Mouse (Mus musculus): Measurements from ENCODE around the gene Olfr1105. TPM values are rescaled to one million over a fixed set of nuclear protein-coding genes. Genes with fewer than 3 reads are reported as not detected.

Olfr1105 gene
- total and polyA plus RNA-seq, 3 experiments = not detected

DNA sequence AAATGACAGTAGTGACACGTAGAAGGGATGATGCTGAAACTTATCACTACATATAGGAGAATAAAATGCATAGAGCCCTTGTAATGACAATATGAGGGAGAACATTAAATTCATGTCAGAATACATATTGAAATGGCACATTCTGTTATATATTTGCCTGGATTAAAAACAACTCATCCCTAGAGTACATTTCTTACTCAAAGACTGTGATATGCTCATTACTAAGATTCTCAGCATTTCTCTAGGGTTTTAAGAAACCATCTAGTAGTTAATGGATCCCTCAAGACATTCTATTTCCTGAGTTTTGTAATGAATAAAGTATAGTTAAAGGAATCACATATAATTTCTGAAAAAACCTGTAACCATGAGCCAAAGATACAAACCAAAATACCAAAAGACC lies 15.8 kb upstream of the Olfr1105 start, which contains the start of gene Olfr1106:
Gene Olfr1106 (minus strand): TSS at position 101 of the 400 bp plus-strand sequence.
- Histone ChIP-seq H3K27ac (ENCODE audit: insufficient read depth, low read depth) (no peak within 1 kb of the TSS), H3K4me3 (replicated peaks in 1 of 3; ENCODE audit: low read depth in 2 of 3, low read length in 2 of 3, poor library complexity in 1 of 3) (no peak within 1 kb of the TSS), H3K79me2 (replicated peaks; ENCODE audit: control insufficient read depth, extremely low read depth, insufficient read depth, poor library complexity, severe bottlenecking) (no peaks in the 10 kb centered on the region), H3K4me1 (ENCODE audit: control insufficient read depth in 1 of 2, insufficient read depth in 2 of 2) (no peaks in the 10 kb centered on the region), H3K4me2 (ENCODE audit: insufficient read depth, low read depth, poor library complexity, severe bottlenecking) (no peak within 1 kb of the TSS), H3K9me3 (replicated peaks; ENCODE audit: low read length) (peaks cover 11% of the 10 kb centered on the region), H3K36me3 (replicated peaks in 1 of 2; ENCODE audit: control insufficient read depth in 1 of 2, insufficient read depth in 1 of 2, low read length in 1 of 2) (no peaks in the 10 kb centered on the region), H3K9ac (ENCODE audit: insufficient read depth, low read depth) (no peak within 1 kb of the TSS), H3K27me3 (replicated peaks) (no peaks in the 10 kb centered on the region)
- dilution Hi-C loops (cut with MboI; ENCODE audit: extremely low pct_ligation_motif_present, extremely low pct_unique_long_range_greater_than_20kb, low sequenced_read_pairs) (no loop called here), in situ Hi-C loops (cut with MboI; ENCODE audit: low pct_ligation_motif_present, low pct_unique_long_range_greater_than_20kb, low sequenced_read_pairs) (no loop called here)
- TF ChIP-seq MAFK (IDR thresholded peaks at IDR 0.05; ENCODE audit: insufficient replicate concordance, low read length) (no peak), PAX5 (IDR thresholded peaks at IDR 0.05; ENCODE audit: low read length) (no peak), MYC (IDR thresholded peaks at IDR 0.05; ENCODE audit: low read depth, low read length) (no peak), HCFC1 (IDR thresholded peaks at IDR 0.05; ENCODE audit: low read depth, low read length) (no peak), POLR2A (IDR thresholded peaks at IDR 0.05; ENCODE audit: low read depth, low read length) (no peak), CHD1 (IDR thresholded peaks at IDR 0.05; ENCODE audit: low read depth, low read length) (no peak), EP300 (IDR thresholded peaks at IDR 0.05; ENCODE audit: low read length) (no peak), IRF4 (IDR thresholded peaks at IDR 0.05; ENCODE audit: low read depth, low read length) (no peak), GABPA (IDR thresholded peaks at IDR 0.05; ENCODE audit: insufficient replicate concordance, low read depth, low read length) (no peak), ZMIZ1 (IDR thresholded peaks at IDR 0.05; ENCODE audit: low read depth, low read length) (no peak), ZNF384 (IDR thresholded peaks at IDR 0.05; ENCODE audit: low read depth, low read length) (no peak)
- DNase-seq (ENCODE audit: extremely low read depth) = no peak

DNA sequence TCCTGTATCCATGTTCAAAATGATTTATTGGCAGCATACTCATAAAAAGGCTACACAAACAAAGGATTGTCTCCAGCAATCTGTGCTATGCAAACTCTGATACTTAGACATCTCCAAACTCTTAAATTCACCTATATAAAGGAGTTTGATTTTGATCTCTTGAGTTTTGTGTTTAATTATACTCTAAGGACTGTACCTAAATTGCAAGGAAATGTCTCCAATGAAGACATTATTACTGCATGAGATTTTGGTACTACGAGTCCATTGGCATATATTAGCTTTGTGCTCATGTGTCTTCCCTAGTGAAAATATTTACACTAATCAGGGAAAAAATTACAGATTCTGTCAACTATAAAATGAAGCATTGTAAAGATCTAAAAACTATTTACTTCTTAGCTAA lies 9.4 kb downstream of the Olfr1105 start, which contains the start of gene Olfr1104:
Gene Olfr1104 (minus strand): TSS at position 101 of the 400 bp plus-strand sequence.
- H3K4me3 ChIP-seq (replicated peaks in 1 of 3; ENCODE audit: low read depth in 2 of 3, low read length in 2 of 3, poor library complexity in 1 of 3) = no peak within 1 kb of the TSS
- no peaks in the 10 kb centered on the region for H3K27me3 ChIP-seq (replicated peaks)
- no peak within 1 kb of the TSS for H3K9ac ChIP-seq (ENCODE audit: insufficient read depth, low read depth)
- in situ Hi-C loops (cut with MboI; ENCODE audit: low pct_ligation_motif_present, low pct_unique_long_range_greater_than_20kb, low sequenced_read_pairs) = no loop called here
- no peaks in the 10 kb centered on the region for H3K4me1 ChIP-seq (ENCODE audit: control insufficient read depth in 1 of 2, insufficient read depth in 2 of 2)
- H3K9me3 ChIP-seq (replicated peaks; ENCODE audit: low read length) = peaks cover 5% of the 10 kb centered on the region
- no peaks in the 10 kb centered on the region for H3K79me2 ChIP-seq (replicated peaks; ENCODE audit: control insufficient read depth, extremely low read depth, insufficient read depth, poor library complexity, severe bottlenecking)
- H3K27ac ChIP-seq (ENCODE audit: insufficient read depth, low read depth) = no peak within 1 kb of the TSS
- H3K4me2 ChIP-seq (ENCODE audit: insufficient read depth, low read depth, poor library complexity, severe bottlenecking) = no peak within 1 kb of the TSS
- TF ChIP-seq USF1 (IDR thresholded peaks at IDR 0.05; ENCODE audit: low read depth, low read length) = no peak
- no peaks in the 10 kb centered on the region for H3K36me3 ChIP-seq (replicated peaks in 1 of 2; ENCODE audit: control insufficient read depth in 1 of 2, insufficient read depth in 1 of 2, low read length in 1 of 2)
- dilution Hi-C loops (cut with MboI; ENCODE audit: extremely low pct_ligation_motif_present, extremely low pct_unique_long_range_greater_than_20kb, low sequenced_read_pairs) = no loop called here
- DNase-seq (ENCODE audit: extremely low read depth) = no peak

DNA sequence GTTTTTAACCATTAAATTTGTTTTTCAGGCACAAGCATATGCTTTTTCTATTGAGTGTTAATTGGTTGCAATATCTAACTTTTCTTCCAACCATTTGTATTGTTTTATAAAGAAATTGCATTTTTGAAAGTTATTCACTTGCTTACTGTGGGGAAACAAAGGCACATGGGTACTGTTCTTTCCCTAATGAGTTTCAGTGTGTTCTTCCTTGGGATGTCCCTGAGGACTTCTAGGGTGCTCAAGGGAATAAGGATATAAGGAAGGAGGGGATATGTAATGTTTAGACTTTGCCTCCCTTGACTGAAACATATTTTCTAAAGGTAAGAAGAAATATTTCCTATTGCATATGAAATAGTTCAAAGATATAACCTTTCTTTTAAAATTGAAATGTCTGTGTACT lies 38.2 kb downstream of the Olfr1105 start, which contains the start of gene Olfr1102:
Gene Olfr1102 (plus strand): TSS at position 301 of the 400 bp plus-strand sequence.
- in situ Hi-C loops (cut with MboI; ENCODE audit: low pct_ligation_motif_present, low pct_unique_long_range_greater_than_20kb, low sequenced_read_pairs) = no loop called here
- Histone ChIP-seq H3K9ac (ENCODE audit: insufficient read depth, low read depth) (no peak within 1 kb of the TSS), H3K4me3 (replicated peaks in 1 of 3; ENCODE audit: low read depth in 2 of 3, low read length in 2 of 3, poor library complexity in 1 of 3) (no peak within 1 kb of the TSS), H3K4me1 (ENCODE audit: control insufficient read depth in 1 of 2, insufficient read depth in 2 of 2) (no peaks in the 10 kb centered on the region), H3K9me3 (replicated peaks; ENCODE audit: low read length) (peaks cover 12% of the 10 kb centered on the region), H3K36me3 (replicated peaks in 1 of 2; ENCODE audit: control insufficient read depth in 1 of 2, insufficient read depth in 1 of 2, low read length in 1 of 2) (no peaks in the 10 kb centered on the region), H3K79me2 (replicated peaks; ENCODE audit: control insufficient read depth, extremely low read depth, insufficient read depth, poor library complexity, severe bottlenecking) (no peaks in the 10 kb centered on the region), H3K27me3 (replicated peaks) (no peaks in the 10 kb centered on the region), H3K27ac (ENCODE audit: insufficient read depth, low read depth) (no peak within 1 kb of the TSS), H3K4me2 (ENCODE audit: insufficient read depth, low read depth, poor library complexity, severe bottlenecking) (no peak within 1 kb of the TSS)
- no peak for DNase-seq (ENCODE audit: extremely low read depth)
- dilution Hi-C loops (cut with MboI; ENCODE audit: extremely low pct_ligation_motif_present, extremely low pct_unique_long_range_greater_than_20kb, low sequenced_read_pairs) = no loop called here
- TF ChIP-seq CHD2 (IDR thresholded peaks at IDR 0.05; ENCODE audit: low read length) = no peak
- no peak for TF ChIP-seq JUN (IDR thresholded peaks at IDR 0.05; ENCODE audit: insufficient read depth, low read depth, low read length)
- TF ChIP-seq UBTF (IDR thresholded peaks at IDR 0.05; ENCODE audit: low read depth, low read length) = no peak
- TF ChIP-seq POLR2AphosphoS2 (IDR thresholded peaks at IDR 0.05; ENCODE audit: low read depth, low read length) = no peak
- no peak for TF ChIP-seq JUND (conservative IDR thresholded peaks at IDR 0.05; ENCODE audit: low read depth, low read length)
- no peak for TF ChIP-seq ELF1 (IDR thresholded peaks at IDR 0.05; ENCODE audit: low read depth, low read length)
- TF ChIP-seq TCF12 (IDR thresholded peaks at IDR 0.05; ENCODE audit: low read depth, low read length) = no peak
- TF ChIP-seq MAZ (IDR thresholded peaks at IDR 0.05; ENCODE audit: low read depth, low read length) = no peak
- TF ChIP-seq RCOR1 (conservative IDR thresholded peaks at IDR 0.05; ENCODE audit: low read depth, low read length) = no peak
- TF ChIP-seq NELFE (IDR thresholded peaks at IDR 0.05; ENCODE audit: low read depth, low read length) = no peak
- no peak for TF ChIP-seq CHD1 (IDR thresholded peaks at IDR 0.05; ENCODE audit: low read depth, low read length)
- TF ChIP-seq ZKSCAN1 (IDR thresholded peaks at IDR 0.05; ENCODE audit: borderline replicate concordance, low read depth, low read length) = no peak
- no peak for TF ChIP-seq SMC3 (IDR thresholded peaks at IDR 0.05; ENCODE audit: low read depth, low read length)
- no peak for TF ChIP-seq ZC3H11A (IDR thresholded peaks at IDR 0.05; ENCODE audit: low read depth, low read length)
- TF ChIP-seq KAT2A (IDR thresholded peaks at IDR 0.05; ENCODE audit: insufficient replicate concordance, low read length) = no peak
- TF ChIP-seq USF1 (IDR thresholded peaks at IDR 0.05; ENCODE audit: low read depth, low read length) = no peak
- no peak for TF ChIP-seq HCFC1 (IDR thresholded peaks at IDR 0.05; ENCODE audit: low read depth, low read length)
- no peak for TF ChIP-seq POLR2A (IDR thresholded peaks at IDR 0.05; ENCODE audit: low read depth, low read length)
